Mouse (Mus musculus) cerebellum, postnatal 25 days (tissue): ENCODE measurements around the gene Marveld2.

Source experiments
- DNase-seq, 2 experiments: peaks; one replicate each; pipeline ENCODE4 v3.0.0; 2021; ENCODE audit warnings: mixed read lengths in 2 of 2

Marveld2 gene

DNA sequence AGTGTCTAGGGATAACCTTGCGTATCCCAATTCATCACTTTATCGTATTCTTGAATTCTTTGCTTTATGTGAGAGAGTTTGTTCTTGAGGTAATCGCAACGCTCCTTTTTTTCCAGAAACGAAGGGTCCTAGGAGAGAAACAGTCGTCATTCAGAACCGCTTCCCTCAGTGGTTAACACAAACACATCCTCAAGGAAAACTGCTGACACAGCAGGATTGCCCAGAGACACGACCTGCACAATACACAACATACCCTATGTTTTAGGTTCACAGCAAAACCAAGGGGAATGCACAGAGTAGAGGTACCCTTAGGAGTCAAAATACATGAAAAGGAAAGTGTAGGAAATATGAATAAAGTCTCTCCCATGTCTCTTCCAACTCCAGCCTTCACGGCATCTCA is 19.5 kb downstream of the Marveld2 start:
- no peak for DNase-seq

- no peak for DNase-seq
Measured at GRCm38 (mm10) chr13:100595552-100595885, 21.3 kb downstream of the Marveld2 start.

DNA sequence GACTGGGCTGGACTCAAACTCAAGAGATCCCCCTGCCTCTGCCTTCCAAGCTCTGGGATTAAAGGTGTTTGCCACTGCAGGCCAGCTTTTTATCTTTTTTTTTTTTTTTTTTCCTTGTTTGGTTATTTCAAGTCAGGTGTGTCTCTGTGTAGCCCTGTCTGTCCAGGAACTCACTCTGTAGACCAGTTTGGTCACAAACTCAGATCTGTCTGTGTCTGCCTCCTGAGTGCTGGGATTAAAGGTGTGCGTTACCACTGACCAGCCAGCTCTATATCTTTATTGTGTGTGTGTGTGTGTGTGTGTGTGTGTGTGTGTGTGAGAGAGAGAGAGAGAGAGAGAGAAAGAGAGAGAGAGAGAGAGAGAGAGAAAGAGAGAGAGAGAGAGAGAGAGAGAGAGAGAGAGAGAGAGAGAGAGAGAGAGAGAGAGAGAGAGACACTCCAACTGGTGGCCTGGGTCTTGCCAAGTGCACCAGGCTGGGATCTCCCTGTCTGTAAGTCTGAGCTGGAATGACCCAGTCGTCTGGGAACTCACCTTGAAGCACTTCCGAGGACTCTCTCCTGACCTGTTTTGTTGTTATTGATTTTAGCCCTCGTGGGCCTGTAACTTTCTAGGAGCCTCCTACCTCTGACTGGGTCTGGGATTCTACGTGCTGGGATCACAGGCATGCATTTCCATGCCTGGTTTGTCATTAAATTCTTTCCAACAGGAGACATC is 21.8 kb downstream of the Marveld2 start:
- no peak for DNase-seq

- peak; percentile 49 to 55 for DNase-seq
Measured at GRCm38 (mm10) chr13:100594041-100594792, 22.6 kb downstream of the Marveld2 start.

DNA sequence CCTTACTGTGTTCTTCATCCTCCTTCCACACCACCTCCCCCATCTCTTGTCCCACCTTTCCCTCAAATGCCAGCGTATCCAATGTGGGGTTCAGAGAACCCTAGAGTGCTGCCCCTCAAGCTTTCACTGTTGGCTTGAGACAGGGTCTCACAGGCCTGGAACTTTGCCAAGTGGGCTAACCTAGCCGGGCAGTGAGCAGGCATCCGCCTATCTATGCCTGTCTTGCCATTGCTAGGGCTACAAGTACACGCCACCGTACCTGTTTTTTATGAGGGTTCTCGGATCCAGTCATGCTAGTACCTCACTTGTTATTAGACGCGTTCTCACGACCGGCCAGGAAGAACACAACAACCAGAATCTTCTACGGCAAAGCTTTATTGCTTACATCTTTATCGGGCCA is 28.1 kb downstream of the Marveld2 start:
- peak in 1 of 2 experiments; percentile 16 for DNase-seq

- no peak for DNase-seq
Measured at GRCm38 (mm10) chr13:100582144-100582543, 34.6 kb downstream of the Marveld2 start.

DNA sequence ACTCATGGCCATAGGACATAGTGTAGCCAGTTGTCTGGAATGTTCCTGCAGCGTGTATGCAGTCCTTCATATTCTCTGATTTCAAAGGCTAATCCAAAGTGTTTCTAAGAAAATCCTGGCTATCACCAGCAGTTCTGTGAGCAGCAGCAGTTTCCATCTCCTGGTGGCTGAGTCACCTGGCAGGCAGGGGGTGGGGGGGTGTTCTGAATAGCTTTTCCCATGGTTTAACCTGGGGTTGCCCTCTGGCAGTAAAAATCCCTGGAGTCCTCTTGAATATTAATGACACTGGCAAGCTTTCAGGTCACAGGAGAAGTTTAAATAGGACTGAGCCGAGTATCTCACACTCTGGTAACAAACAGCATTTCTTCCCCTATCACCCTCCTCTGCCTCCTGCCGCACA is 35.1 kb downstream of the Marveld2 start:
- DNase-seq, result no peak

DNA sequence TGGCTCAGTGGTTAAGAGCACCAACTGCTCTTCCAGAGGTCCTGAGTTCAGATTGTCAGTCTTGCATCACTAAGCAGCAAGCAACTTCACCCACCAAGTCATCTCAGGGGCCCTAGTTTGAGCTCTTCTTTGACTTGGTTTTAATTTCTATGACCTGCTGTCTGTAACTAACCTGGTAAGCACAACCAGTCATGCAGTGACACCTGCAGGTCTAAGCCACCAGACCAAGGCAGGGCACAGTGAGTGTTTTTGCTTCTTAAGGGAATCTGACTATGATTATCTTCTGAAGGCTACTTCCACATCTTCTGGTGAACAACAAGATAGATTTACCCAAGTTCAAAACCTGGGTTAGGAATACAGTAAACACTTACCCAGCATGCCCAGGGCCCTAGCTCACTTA is 36.8 kb downstream of the Marveld2 start:
- no peak for DNase-seq

- DNase-seq, result no peak
Measured at GRCm38 (mm10) chr13:100579220-100579619, 37.6 kb downstream of the Marveld2 start.

- DNase-seq, result no peak
Measured at GRCm38 (mm10) chr13:100575950-100576349, 40.8 kb downstream of the Marveld2 start.

DNA sequence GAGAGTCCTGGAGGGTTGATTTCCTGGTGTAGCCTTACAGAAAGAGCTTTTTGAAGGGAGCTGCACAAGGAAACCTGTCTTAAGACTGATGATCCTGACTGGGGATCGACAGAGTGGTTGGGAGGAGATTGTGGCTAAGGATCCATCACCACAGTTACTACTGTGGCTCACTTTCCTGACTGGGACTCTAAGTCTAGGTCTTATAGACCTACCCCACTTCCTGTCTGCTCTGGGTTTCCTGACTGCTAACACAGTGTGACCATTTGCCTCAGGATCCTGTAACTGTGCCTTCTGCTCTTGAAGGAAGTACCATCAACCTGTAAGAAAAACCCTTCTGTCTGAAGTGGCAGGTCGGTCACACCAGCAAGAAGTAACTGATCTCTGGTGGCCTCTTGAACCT is 46.1 kb downstream of the Marveld2 start:
- DNase-seq, result no peak

- DNase-seq, result no peak
Measured at GRCm38 (mm10) chr13:100568359-100568758, 48.4 kb downstream of the Marveld2 start.

DNA sequence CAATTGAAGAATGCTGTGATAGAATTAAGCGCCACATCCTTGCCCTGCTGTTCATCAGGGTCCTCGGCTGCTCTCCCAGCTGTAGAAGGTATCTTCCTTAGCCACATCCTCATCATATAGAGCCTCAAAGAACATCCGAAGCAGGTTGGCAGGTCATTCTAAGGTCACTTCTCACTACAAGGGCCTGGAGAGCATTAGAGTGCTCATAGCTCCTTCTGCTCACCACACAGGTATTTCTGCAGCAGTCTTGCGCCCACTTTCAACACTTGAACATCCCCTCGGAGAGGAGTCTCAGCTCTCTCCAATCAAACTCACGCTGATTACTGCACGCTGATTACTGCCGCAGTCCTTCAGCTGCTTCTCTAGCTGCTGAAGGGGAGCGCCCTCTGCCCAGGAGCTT is 57.3 kb downstream of the Marveld2 start:
- DNase-seq, result no peak

GRCm38 (mm10) chr13:100557011-100557410 is 59.8 kb downstream of the Marveld2 start:
- DNase-seq, result no peak

DNA sequence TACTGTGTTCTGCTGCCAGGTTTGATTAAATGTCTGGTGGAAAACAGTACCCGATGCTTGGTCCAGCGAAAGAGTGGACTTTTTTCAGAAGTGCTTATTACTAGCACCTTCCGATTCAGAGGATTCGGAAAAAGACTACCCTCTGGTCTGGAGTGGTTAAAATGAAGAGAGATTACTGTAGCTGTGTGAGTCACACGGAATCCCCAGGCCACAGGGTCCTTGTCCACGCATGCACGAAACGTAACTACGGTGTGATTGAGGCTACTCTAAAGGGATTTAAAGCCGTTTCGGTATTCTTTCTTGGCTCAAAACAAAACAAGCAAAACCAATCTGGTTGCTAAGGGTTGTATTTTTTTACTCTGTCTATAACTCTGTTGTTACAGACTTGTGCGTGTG is 63.7 kb downstream of the Marveld2 start:
- DNase-seq, result peak in 1 of 2 experiments; percentile 35

DNA sequence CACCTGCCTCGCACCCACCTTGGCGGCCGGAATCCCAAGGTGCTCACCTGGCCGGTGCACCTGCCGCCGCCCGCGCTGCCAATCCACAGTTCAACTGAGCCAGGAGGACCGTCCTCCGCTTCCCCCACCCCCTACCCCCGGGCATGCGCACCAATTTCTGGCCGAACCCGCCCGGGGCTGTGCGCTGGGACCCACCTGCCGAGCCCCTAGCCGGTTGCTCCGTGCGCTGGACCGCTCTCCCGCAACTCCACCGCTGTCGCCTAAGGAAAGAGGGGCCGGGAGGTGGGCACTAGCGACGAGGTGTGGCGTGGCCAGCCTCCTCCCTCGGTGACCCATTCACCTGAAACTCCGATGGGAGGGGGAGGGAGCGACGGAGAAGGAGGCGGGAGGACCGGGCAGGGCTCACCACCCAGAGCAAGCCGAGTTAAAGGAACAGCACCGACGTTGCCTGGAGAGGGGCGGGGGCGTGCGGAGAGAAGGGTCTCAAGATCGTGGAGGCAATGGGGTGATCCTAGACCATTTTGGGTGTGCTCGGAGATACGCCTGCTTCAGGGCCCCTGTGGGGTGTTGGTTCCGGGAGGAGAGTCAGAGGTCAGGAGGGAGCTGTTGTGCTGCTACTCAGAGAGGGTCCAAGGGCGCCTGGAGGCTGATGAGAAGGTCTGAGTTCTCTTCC is 64.3 kb downstream of the Marveld2 start, which contains the start of gene Ocln:
Gene Ocln, minus strand, starts transcription at position 350 of the 673 bp plus-strand sequence.
- peak; percentile 89 to 90 for DNase-seq

- no peak for DNase-seq
Measured at GRCm38 (mm10) chr13:100552009-100552368, 64.8 kb downstream of the Marveld2 start.

DNA sequence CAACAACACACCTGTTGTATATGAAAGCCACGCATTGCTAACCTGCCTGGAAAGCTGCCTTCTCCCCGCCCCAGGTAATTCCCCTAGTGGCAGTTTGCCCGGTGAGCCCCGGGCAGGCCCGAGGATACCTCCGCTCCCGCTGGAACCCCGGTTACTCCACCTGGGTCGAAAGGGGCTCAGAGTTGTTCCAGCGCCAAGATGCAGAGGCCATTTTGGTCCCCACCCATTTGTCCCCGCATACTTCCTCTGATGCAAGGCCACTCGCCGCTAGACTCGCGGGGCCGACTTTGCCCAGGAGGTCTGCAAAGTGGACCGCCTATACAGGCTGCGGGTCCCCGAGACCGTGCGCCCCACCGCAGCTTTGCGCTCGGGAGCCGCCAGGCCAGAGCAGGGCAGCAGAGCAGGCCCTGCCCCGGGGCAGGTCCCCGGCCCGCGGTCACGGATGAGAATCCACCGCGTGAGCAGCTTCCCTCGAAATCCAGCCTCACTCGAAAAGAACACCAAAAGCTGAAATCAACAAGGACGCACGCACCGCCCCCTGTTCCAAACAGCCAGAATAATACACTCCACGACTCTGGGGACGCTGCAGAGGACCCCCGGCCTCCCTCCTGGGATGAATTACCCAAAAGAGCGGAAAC is 65.3 kb downstream of the Marveld2 start:
- peak; percentile 60 to 70 for DNase-seq

- DNase-seq, result no peak
Measured at GRCm38 (mm10) chr13:100547269-100547668, 69.5 kb downstream of the Marveld2 start.
